Mouse (Mus musculus) hindbrain, embryonic 16.5 days (tissue): ENCODE data around the gene Snx21. TPM values are rescaled to one million over a fixed set of nuclear protein-coding genes. Genes with fewer than 3 reads are reported as not detected.

ENCODE experiments used
- ATAC-seq: fragments of 200-750 bp; cut with Nextera tagmentation; 2 replicates; pipeline ENCODE4 v1.8.0; 2017; ENCODE audit warnings: moderate TSS enrichment, moderate library complexity
- H3K27ac ChIP-seq: fragments of 300-500 bp; sonication (generic); 2 replicates; pipeline ENCODE4 v1.5.1; 2014; ENCODE audit warnings: low read depth, mild to moderate bottlenecking, control low read depth, low read length, moderate library complexity
- H3K27me3 ChIP-seq: fragments of 300-500 bp; sonication (generic); replicated peaks from 2 replicates; pipeline ENCODE4 v1.6.1; 2014; ENCODE audit warnings: low read length; ENCODE audit not compliant: control insufficient read depth, insufficient read depth
- H3K36me3 ChIP-seq: fragments of 300-500 bp; sonication (generic); 2 replicates; pipeline ENCODE4 v1.6.1; 2014; ENCODE audit warnings: mild to moderate bottlenecking, low read length, moderate library complexity, mixed read lengths; ENCODE audit not compliant: control insufficient read depth, insufficient read depth
- H3K4me1 ChIP-seq: fragments of 300-500 bp; sonication (generic); 2 replicates; pipeline ENCODE4 v1.6.1; 2014; ENCODE audit warnings: low read depth, low read length; ENCODE audit not compliant: control insufficient read depth, insufficient read depth
- H3K4me2 ChIP-seq: fragments of 300-500 bp; sonication (generic); 2 replicates; pipeline ENCODE4 v1.6.1; 2014; ENCODE audit warnings: mild to moderate bottlenecking, low read length, control low read depth, moderate library complexity
- H3K4me3 ChIP-seq: fragments of 300-500 bp; sonication (generic); 2 replicates; pipeline ENCODE4 v1.5.1; 2014; ENCODE audit warnings: mild to moderate bottlenecking, low read length, control low read depth, moderate library complexity
- H3K9ac ChIP-seq: fragments of 300-500 bp; sonication (generic); 2 replicates; pipeline ENCODE4 v1.6.1; 2014; ENCODE audit warnings: low read depth, mild to moderate bottlenecking, control low read depth, low read length, moderate library complexity
- H3K9me3 ChIP-seq: fragments of 300-500 bp; sonication (generic); 2 replicates; pipeline ENCODE4 v1.6.1; 2014; ENCODE audit warnings: mild to moderate bottlenecking, low read length, moderate library complexity; ENCODE audit not compliant: control insufficient read depth
- WGBS: fragments of 180-500 bp; shearing (Covaris S2); extraction: QIAGEN DNeasy Blood & Tissue Kit; methylation state at CpG from one replicate; pipeline ENCODE4 v1.1.7; 2014; 5-methylcytosine and 5-hydroxymethylcytosine counted together
- polyA plus RNA-seq: library from polyadenylated mRNA; unstranded; fragments of >200 nt; fragmentation: Nextera tagmentation; extraction: Ambion mirVana; gene quantifications from 2 replicates; pipeline ENCODE4 v1.2.1, GENCODE M21; 2015

The Snx21 gene
- polyA plus RNA-seq: 45.3 and 47.5 TPM in 2 replicates

DNA sequence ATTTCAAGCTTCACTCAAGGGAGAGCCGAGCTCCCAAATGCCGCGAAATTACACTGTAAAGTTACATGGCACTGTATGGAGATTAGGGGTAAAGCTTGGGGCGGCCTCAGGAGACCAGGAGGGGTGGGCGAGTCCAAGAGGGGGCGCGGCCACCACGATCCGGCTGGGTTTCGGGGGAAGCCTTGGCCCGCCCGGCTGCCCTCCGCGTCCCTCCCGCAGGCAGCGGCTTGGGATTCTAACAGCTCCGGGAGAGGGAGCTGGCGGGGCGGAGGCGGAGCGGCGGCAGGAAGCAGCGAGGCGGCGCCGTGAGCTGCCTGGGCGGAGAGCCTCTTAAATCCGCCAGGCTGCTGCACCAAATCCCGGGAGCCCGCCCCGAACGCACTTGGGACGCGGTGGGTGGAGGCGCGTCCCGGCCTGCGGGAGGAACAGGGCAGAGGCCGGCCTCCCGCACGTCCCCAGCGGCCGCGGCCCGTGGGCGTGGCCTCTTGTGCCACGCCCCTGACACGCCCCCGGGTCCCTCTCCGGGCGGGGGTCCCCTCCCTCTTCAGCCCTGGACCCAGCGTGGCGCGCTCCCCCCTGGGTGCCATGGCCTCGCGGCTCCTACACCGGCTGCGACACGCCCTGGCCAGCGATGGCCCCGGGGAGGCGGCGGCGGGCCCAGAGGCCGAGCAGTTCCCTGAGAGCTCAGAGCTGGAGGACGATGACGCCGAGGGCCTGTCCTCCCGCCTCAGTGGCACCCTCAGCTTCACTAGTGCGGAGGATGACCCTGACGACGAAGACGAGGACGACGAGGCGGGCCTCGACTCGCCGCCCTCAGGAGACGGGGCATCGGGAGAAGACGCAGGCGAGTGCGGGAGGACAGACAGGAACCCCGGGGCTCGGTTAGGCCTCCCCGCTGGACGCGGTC is at the start of gene Snx21:
Snx21 (plus strand) TSS at position 343 of the 907 bp plus-strand sequence.
- Histone ChIP-seq H3K27me3 (no peaks in the 10 kb centered on the region), H3K4me2 (peak within 1 kb of the TSS; percentile 86), H3K4me1 (peaks cover 17% of the 10 kb centered on the region), H3K9ac (peak within 1 kb of the TSS; percentile 82), H3K4me3 (peak within 1 kb of the TSS; percentile 60), H3K36me3 (no peaks in the 10 kb centered on the region), H3K9me3 (no peaks in the 10 kb centered on the region), H3K27ac (peak within 1 kb of the TSS; percentile 83)
- peak; percentile 90 for ATAC-seq
- WGBS: under 1% methylated on average over 65 of the region's 89 CpGs

DNA sequence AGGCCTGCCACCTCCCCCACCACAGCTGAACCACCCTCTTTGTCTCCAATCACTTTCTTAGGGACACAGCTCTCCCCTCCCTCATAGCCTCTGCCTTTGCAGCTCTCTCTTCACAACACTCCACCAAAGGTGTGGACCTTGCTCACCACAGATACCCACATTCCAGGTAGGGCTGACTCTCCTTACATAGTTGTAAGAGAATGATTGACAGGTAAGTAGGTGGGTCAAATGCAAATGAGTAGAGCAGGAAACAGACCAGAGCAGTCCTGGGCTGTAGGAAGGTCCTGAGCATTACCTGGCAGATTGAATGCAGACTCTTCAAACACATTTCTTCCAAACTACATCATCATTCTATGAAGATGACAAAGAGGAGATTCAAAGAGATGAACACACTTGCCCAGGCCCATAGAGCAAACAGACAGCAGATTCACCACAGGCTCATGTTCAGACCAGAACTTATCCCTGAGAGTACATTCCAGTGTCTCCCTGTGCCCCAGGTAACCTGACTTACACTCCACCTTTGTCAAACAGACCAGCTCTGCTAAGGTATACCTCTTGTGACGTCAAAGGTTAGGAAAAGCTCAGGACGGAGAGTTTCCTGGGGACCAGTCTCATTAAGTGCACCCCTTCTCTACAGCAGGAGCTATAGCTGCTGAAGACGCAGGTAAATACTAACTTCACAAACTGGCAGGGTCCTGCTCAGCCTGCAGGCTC is 48.1 kb upstream of the Snx21 start:
- no peaks in the 10 kb centered on the region for H3K27me3 ChIP-seq
- H3K4me2 ChIP-seq: no peak overlapping the region
- no peaks in the 10 kb centered on the region for H3K4me1 ChIP-seq
- no peaks in the 10 kb centered on the region for H3K36me3 ChIP-seq
- H3K9ac ChIP-seq: no peak overlapping the region
- no peak for ATAC-seq
- WGBS: 73% methylated on average over 3 of the region's 3 CpGs
- H3K4me3 ChIP-seq: no peak overlapping the region
- no peak overlapping the region for H3K27ac ChIP-seq
- no peaks in the 10 kb centered on the region for H3K9me3 ChIP-seq

DNA sequence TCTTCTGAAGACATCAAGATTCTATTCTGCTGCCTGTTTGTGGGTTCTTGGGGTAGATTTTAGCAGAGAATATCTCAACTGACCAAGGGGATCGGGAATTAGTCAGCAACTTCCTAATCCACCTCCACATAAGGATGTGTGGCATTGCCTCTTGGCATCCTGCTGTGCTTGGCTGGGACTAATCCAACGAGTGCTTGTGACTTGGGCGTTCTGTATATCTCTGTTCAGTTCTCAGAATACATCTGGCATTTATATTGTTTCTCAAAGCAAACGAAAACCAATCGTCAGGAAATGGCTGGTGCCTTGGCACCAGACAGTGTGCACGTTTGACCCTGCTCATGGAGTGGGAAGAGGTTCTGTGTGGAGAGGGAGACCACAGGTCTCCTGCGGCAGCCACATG is 45.7 kb upstream of the Snx21 start:
- no peak overlapping the region for H3K9ac ChIP-seq
- H3K27ac ChIP-seq: no peak overlapping the region
- ATAC-seq: no peak
- H3K4me3 ChIP-seq: no peak overlapping the region
- peaks cover 1% of the 10 kb centered on the region for H3K4me1 ChIP-seq
- H3K4me2 ChIP-seq: no peak overlapping the region
- H3K36me3 ChIP-seq: no peaks in the 10 kb centered on the region
- no peaks in the 10 kb centered on the region for H3K9me3 ChIP-seq
- no peaks in the 10 kb centered on the region for H3K27me3 ChIP-seq
- 60% methylated on average over 7 of the region's 7 CpGs for WGBS

GRCm38 (mm10) chr2:164744987-164745386 is 40.6 kb upstream of the Snx21 start:
- WGBS: 72% methylated on average over 13 of the region's 13 CpGs

DNA sequence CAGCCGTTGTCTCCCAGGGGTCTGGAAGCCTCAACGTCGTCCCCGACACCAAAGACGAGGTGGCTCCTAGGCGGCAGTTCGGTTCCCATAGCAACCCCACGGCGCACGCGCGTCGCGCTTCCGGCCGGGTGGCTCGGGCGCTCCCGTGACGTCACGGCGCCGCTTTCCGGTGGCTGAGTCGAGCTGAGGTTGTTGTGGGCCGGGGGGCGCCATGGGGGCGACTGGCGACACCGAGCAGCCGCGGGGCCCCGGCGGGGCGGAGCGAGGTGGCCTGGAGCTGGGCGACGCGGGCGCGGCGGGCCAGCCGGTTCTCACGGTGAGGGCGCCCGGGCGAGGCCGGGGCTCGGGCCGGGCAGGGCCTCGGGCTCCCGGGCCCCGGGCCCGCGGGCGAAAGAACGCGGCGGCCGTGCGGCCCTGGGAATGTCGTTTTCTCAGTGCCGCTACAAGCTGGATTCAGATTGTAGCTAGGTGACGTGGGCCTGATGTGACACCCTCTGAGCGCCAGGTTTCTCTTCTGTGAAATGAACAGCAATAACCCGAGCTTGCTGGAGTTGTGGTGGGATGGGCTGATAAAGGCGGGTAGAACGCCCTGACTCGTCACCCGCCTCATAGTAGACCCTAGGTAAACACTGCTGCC is 39.7 kb upstream of the Snx21 start, which contains the start of the genes Wfdc3 and Dnttip1:
Wfdc3 (minus strand) TSS at position 89 of the 637 bp plus-strand sequence.
Dnttip1 (plus strand) TSS at position 141 of the 637 bp plus-strand sequence.
- H3K9ac ChIP-seq: peak within 1 kb of the TSS; percentile 96
- H3K9me3 ChIP-seq: no peaks in the 10 kb centered on the region
- under 1% methylated on average over 65 of the region's 70 CpGs for WGBS
- peaks cover 4% of the 10 kb centered on the region; the same call in 1 of the 2 replicates for H3K36me3 ChIP-seq
- H3K4me2 ChIP-seq: peak within 1 kb of the TSS; percentile 92
- H3K4me1 ChIP-seq: peaks cover 20% of the 10 kb centered on the region
- peak within 1 kb of the TSS; percentile 81 for H3K27ac ChIP-seq
- peak; percentile 93 for ATAC-seq
- peak within 1 kb of the TSS; percentile 97 for H3K4me3 ChIP-seq
- no peaks in the 10 kb centered on the region for H3K27me3 ChIP-seq

More at GRCm38 (mm10) chr2:164744987-164745386, 40.6 kb upstream of the Snx21 start:
- peaks cover 4% of the 10 kb centered on the region; the same call in 1 of the 2 replicates for H3K36me3 ChIP-seq
- no peak overlapping the region; the same call in 1 of the 2 replicates for H3K9ac ChIP-seq
- no peak overlapping the region for H3K27ac ChIP-seq
- no peaks in the 10 kb centered on the region for H3K9me3 ChIP-seq
- no peak for ATAC-seq
- peak overlapping the region; percentile 88 for H3K4me2 ChIP-seq
- H3K4me3 ChIP-seq: peak overlapping the region; percentile 97
- H3K27me3 ChIP-seq: no peaks in the 10 kb centered on the region
- peaks cover 20% of the 10 kb centered on the region for H3K4me1 ChIP-seq

DNA sequence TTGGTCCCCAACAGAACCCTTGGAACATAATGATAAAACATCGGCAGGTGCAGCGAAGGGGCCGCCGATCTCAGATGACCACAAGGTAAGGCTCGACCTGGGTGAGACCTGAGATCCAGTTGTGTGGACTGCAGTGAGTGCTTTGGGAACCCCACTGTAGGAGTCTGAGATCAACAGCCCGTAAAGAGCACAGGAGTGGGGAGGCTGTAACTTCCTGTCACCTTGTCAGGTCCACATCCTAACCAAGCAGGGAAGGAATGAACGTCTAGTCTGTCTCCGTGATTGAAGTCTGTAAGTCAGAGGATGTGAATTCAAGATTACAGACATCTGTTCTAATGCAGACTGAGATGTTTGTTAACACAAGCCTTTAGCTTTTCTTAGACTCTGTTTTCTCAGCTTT is 38.9 kb upstream of the Snx21 start:
- whole genome bisulfite sequencing: 62% methylated on average over 8 of the region's 8 CpGs
- peaks cover 4% of the 10 kb centered on the region; the same call in 1 of the 2 replicates for H3K36me3 ChIP-seq
- ATAC-seq: no peak
- H3K27ac ChIP-seq: no peak overlapping the region
- peak overlapping the region; percentile 92 for H3K4me2 ChIP-seq
- peak overlapping the region; percentile 97 for H3K4me3 ChIP-seq
- H3K4me1 ChIP-seq: peaks cover 20% of the 10 kb centered on the region
- no peaks in the 10 kb centered on the region for H3K9me3 ChIP-seq
- H3K9ac ChIP-seq: peak overlapping the region; percentile 96
- H3K27me3 ChIP-seq: no peaks in the 10 kb centered on the region

- peaks cover 20% of the 10 kb centered on the region for H3K4me1 ChIP-seq
- no peak for ATAC-seq
- 92% methylated on average over 4 of the region's 4 CpGs for WGBS
- no peak overlapping the region for H3K4me3 ChIP-seq
- no peak overlapping the region for H3K27ac ChIP-seq
- no peak overlapping the region for H3K9ac ChIP-seq
- peaks cover 9% of the 10 kb centered on the region for H3K36me3 ChIP-seq
- no peaks in the 10 kb centered on the region for H3K27me3 ChIP-seq
- no peak overlapping the region for H3K4me2 ChIP-seq
- H3K9me3 ChIP-seq: no peaks in the 10 kb centered on the region
Measured at GRCm38 (mm10) chr2:164748191-164748590, 37.4 kb upstream of the Snx21 start.

DNA sequence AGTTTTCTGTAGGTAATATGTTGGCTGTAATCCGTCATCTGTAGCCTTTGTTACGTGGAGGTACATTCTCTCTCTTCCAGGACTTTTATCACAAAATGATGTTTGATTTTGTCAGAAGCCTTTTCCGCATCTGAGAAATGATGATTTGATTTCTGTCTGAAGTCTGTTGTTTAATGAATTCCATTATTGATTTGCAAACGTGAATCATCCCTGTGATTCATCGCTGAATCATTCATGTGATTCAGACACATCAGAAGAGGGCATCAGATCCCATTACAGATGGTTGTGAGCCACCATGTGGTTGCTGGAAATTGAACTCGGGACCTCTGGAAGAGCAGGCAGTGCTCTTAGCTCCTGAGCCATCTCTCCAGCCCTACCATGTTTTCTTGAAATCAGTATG is 36.6 kb upstream of the Snx21 start:
- H3K4me1 ChIP-seq: peaks cover 20% of the 10 kb centered on the region
- ATAC-seq: no peak
- peaks cover 13% of the 10 kb centered on the region for H3K36me3 ChIP-seq
- no peak overlapping the region for H3K4me2 ChIP-seq
- no peak overlapping the region for H3K9ac ChIP-seq
- no peaks in the 10 kb centered on the region for H3K27me3 ChIP-seq
- H3K9me3 ChIP-seq: no peaks in the 10 kb centered on the region
- 90% methylated on average over 6 of the region's 6 CpGs for WGBS
- no peak overlapping the region for H3K4me3 ChIP-seq
- no peak overlapping the region for H3K27ac ChIP-seq
